Mouse (Mus musculus): ENCODE measurements around the gene Gm10842. TPM values are rescaled to one million over a fixed set of nuclear protein-coding genes. Genes with fewer than 3 reads are reported as not detected.
A peak's percentile ranks its signal among the peaks of the same experiment; 100 is the strongest.

Gm10842 gene
- polyA plus RNA-seq, 1 experiment from 2014 or later = not detected

- Histone ChIP-seq H3K27me3 (replicated peaks; ENCODE audit: control insufficient read depth, insufficient read depth, low read length) (no peaks in the 10 kb centered on the region), H3K36me3 (ENCODE audit: control insufficient read depth, insufficient read depth) (peaks cover 12% of the 10 kb centered on the region), H3K4me3 (ENCODE audit: low read depth, low read length) (no peak overlapping the region), H3K9ac (ENCODE audit: low read depth, low read length) (no peak overlapping the region), H3K9me3 (ENCODE audit: control insufficient read depth) (no peaks in the 10 kb centered on the region), H3K4me2 (replicated peaks; ENCODE audit: low read depth) (no peak overlapping the region), H3K4me1 (replicated peaks; ENCODE audit: control insufficient read depth, insufficient read depth, low read length) (peaks cover 5% of the 10 kb centered on the region; the same call in 1 of the 2 replicates), H3K27ac (ENCODE audit: low read depth, low read length) (no peak overlapping the region)
- no peak for ATAC-seq
- TF ChIP-seq CTCF (IDR thresholded peaks at IDR 0.05; ENCODE audit: low read depth) = peak; percentile 33
- 93% methylated on average over 3 of the region's 3 CpGs for WGBS
Measured at GRCm38 (mm10) chr11:105184678-105185077, 38.0 kb downstream of the Gm10842 start.

DNA sequence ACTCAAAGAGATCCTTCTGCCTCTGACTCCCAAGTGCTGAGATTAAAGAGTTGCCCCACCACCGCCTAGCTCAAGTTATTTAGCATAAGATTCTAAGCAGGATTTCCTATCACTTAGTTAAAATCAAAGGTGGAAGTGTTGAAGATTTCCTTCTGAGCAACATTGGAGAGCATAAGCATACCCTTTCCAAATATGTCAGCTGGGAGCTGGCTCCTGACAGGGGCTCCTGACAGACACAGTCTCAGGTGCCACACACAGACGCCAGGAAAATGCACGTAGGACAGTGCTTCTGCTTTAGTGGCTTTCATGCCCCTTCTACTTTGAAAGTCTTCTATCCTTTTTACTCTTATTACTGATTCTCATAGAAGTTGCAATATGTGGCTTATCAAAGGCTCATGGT is 45.5 kb downstream of the Gm10842 start:
- ATAC-seq = no peak
- Histone ChIP-seq H3K9ac (ENCODE audit: low read depth, low read length) (no peak overlapping the region), H3K36me3 (ENCODE audit: control insufficient read depth, insufficient read depth) (peaks cover 17% of the 10 kb centered on the region), H3K27me3 (replicated peaks; ENCODE audit: control insufficient read depth, insufficient read depth, low read length) (no peaks in the 10 kb centered on the region), H3K27ac (ENCODE audit: low read depth, low read length) (no peak overlapping the region), H3K9me3 (ENCODE audit: control insufficient read depth) (no peaks in the 10 kb centered on the region), H3K4me2 (replicated peaks; ENCODE audit: low read depth) (no peak overlapping the region), H3K4me1 (replicated peaks; ENCODE audit: control insufficient read depth, insufficient read depth, low read length) (no peaks in the 10 kb centered on the region), H3K4me3 (ENCODE audit: low read depth, low read length) (no peak overlapping the region)
- WGBS = 87% methylated on average over 3 of the region's 3 CpGs
- TF ChIP-seq CTCF (IDR thresholded peaks at IDR 0.05; ENCODE audit: low read depth) = no peak

Other genes with a start within 250 kb of the Gm10842 start
- 0.07 and 0.12 TPM in 2 replicates for gene Efcab3, start 83.3 kb upstream of the Gm10842 start, polyA plus RNA-seq (2015; fragmentation: Nextera tagmentation; extraction: Ambion mirVana)
- gene Mettl2, start 20.5 kb upstream of the Gm10842 start, polyA plus RNA-seq (2015; fragmentation: Nextera tagmentation; extraction: Ambion mirVana) = 9.3 and 11.0 TPM in 2 replicates
- gene Tlk2, start 31.9 kb downstream of the Gm10842 start, polyA plus RNA-seq (2015; fragmentation: Nextera tagmentation; extraction: Ambion mirVana) = 8.8 and 8.9 TPM in 2 replicates
- 1.7 TPM in 2 replicates for gene Mrc2, start 145.8 kb downstream of the Gm10842 start, polyA plus RNA-seq (2015; fragmentation: Nextera tagmentation; extraction: Ambion mirVana)